Mouse (Mus musculus): ENCODE measurements around the gene Sptbn1. TPM values are rescaled to one million over a fixed set of nuclear protein-coding genes. Genes with fewer than 3 reads are reported as not detected.

Sptbn1 gene
- polyA plus RNA-seq, 1 experiment from 2014 or later, result 122 TPM

DNA sequence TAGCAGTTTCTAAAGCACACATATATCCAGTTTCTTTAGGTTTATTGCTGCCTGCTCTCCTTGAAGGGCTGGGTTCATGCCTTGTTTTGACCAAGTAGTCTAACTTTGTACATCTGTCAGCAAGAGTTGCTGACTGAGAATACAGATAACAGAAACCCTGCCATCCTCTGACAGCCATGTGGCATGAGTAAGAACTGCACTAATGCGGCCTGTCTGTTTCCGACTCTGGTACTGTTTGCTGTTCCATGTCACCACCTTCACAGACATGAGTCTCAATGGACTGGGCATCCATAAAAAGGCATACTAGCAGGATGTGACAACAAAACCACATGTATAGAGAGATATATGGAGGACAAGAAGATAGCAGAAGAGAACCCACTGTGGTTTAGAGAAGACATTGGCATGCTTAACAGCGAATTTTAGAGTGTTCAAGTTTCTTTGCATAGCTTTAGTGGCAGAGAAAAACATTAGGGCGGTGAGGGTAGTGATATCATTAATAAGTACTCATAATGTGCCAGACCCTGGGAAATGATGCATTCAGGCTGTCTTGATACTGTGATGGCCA lies 18.4 kb downstream of the Sptbn1 start:
- Histone ChIP-seq H3K4me1 (no peaks in the 10 kb centered on the region), H3K27ac (no peak overlapping the region), H3K9me3 (no peaks in the 10 kb centered on the region), H3K9ac (no peak overlapping the region), H3K27me3 (replicated peaks) (no peaks in the 10 kb centered on the region), H3K4me3 (no peak overlapping the region), H3K4me2 (replicated peaks) (no peak overlapping the region), H3K36me3 (no peaks in the 10 kb centered on the region)
- 89% methylated on average over 4 of the region's 4 CpGs for WGBS
- no peak for ATAC-seq (ENCODE audit: low FRiP score, low read depth)

DNA sequence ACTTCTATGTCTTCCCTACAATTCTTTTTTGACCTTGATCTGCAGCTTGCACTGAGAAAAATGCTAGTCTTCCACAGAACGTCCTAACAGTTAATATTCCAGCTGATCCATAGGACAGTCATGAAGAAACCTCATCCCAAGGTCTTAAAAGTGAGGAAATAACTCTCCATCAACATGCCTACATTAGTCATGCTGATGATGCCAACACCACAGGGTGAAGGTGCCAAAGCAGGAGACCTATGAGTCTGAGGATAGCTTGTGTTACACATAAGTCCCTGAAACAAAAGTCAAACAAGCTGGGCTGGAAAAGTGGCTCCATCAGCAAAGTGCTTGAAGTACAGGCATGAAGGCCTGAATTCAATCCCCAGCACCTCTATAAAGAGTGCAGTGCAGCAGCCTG lies 20.9 kb downstream of the Sptbn1 start:
- no peaks in the 10 kb centered on the region for H3K4me1 ChIP-seq
- no peak overlapping the region for H3K9ac ChIP-seq
- no peak overlapping the region for H3K4me3 ChIP-seq
- ATAC-seq (ENCODE audit: low FRiP score, low read depth), result no peak
- H3K4me2 ChIP-seq (replicated peaks), result no peak overlapping the region
- no peaks in the 10 kb centered on the region for H3K9me3 ChIP-seq
- WGBS, result 80% methylated on average over 1 of the region's 1 CpGs
- no peaks in the 10 kb centered on the region for H3K36me3 ChIP-seq
- H3K27me3 ChIP-seq (replicated peaks), result no peaks in the 10 kb centered on the region
- no peak overlapping the region for H3K27ac ChIP-seq

DNA sequence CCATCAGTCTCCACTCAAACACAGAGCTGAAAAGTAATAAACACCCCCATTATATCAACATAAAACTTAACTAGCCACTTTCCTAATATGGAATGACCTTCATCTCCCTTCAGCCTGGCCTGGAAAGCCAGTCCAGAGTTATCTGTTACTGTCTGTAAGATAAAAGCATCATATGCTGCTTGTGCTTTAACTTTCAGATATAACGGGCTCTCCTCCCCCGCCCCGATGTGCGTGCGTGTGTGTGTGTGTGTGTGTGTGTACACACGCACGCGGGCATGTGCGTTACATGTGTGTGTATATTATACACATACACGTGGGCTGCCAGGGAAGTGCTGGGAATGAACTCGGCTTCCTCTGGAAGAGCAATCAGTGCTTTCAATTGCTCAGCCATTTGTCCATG lies 21.8 kb downstream of the Sptbn1 start:
- Histone ChIP-seq H3K4me3 (no peak overlapping the region), H3K36me3 (no peaks in the 10 kb centered on the region), H3K9ac (no peak overlapping the region), H3K27ac (no peak overlapping the region), H3K27me3 (replicated peaks) (no peaks in the 10 kb centered on the region), H3K4me2 (replicated peaks) (no peak overlapping the region), H3K4me1 (no peaks in the 10 kb centered on the region), H3K9me3 (no peaks in the 10 kb centered on the region)
- no peak for ATAC-seq (ENCODE audit: low FRiP score, low read depth)
- WGBS, result 86% methylated on average over 11 of the region's 11 CpGs

DNA sequence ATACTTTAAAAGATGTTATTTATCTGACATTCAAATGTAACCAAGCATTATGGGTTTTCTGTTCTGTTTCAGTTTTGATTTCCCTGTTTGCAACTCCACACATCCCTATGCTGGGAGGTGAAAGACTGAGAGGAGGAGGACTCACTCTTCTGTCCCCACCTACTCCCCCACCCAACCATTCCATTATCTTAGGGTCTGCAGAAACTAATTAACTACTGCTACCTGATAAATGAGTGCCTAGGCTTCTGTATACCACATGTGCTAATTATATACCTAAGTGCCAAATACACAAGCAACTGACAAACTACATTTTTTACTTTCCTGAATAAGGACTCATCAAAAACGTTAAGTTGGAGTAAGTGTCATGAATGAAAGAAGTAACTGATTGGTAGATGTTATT lies 23.8 kb downstream of the Sptbn1 start:
- no peaks in the 10 kb centered on the region for H3K36me3 ChIP-seq
- H3K27ac ChIP-seq, result no peak overlapping the region
- no peak overlapping the region for H3K4me2 ChIP-seq (replicated peaks)
- no peaks in the 10 kb centered on the region for H3K4me1 ChIP-seq
- H3K9ac ChIP-seq, result no peak overlapping the region
- no peak for ATAC-seq (ENCODE audit: low FRiP score, low read depth)
- H3K27me3 ChIP-seq (replicated peaks), result no peaks in the 10 kb centered on the region
- no peak overlapping the region for H3K4me3 ChIP-seq
- WGBS, result 77% methylated on average over 1 of the region's 1 CpGs
- H3K9me3 ChIP-seq, result no peaks in the 10 kb centered on the region

DNA sequence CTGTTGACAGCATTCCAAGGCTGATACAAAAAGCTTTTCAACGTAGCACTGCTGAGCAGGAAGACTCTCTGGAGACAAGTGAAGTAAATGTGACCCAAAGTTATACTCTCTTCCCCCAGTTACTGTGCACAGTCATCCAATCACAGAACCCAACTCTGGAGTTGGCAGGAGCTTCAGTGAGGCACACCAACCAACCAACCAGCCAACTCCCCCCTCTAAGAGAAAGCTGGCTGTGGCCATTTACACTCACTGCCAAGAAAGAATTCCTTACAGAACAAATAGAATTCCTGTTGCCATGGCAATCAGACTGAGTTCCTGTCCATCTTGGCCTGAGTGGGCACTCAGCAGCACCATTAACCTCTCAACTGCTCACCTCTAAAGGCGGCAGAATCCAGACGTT lies 24.4 kb downstream of the Sptbn1 start:
- Histone ChIP-seq H3K27me3 (replicated peaks) (no peaks in the 10 kb centered on the region), H3K4me1 (no peaks in the 10 kb centered on the region), H3K27ac (no peak overlapping the region), H3K9me3 (no peaks in the 10 kb centered on the region), H3K9ac (no peak overlapping the region), H3K36me3 (no peaks in the 10 kb centered on the region), H3K4me2 (replicated peaks) (no peak overlapping the region), H3K4me3 (no peak overlapping the region)
- no peak for ATAC-seq (ENCODE audit: low FRiP score, low read depth)
- WGBS, result 63% methylated on average over 3 of the region's 3 CpGs

DNA sequence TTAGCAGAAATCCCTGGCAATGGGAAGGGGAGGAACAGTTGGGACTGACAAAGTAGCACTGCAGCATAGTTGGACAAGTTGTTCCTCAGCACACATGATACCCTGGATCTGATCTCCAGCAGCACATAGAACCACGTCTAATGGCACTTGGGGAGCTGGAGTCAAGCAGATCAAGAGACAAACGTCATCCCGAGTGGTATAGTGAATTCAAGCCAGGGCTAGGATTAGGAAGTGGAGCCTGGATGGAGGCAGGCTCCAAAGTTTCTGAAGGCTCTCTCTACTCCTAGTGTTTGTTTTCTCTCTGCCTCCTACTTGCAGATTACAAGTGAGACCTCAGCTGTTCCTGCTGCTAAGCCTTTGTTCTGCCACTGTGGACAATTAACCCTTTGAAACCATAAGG lies 27.1 kb downstream of the Sptbn1 start:
- no peak overlapping the region for H3K4me3 ChIP-seq
- no peak overlapping the region for H3K9ac ChIP-seq
- H3K4me1 ChIP-seq, result no peaks in the 10 kb centered on the region
- no peak overlapping the region for H3K4me2 ChIP-seq (replicated peaks)
- H3K9me3 ChIP-seq, result no peaks in the 10 kb centered on the region
- ATAC-seq (ENCODE audit: low FRiP score, low read depth), result no peak
- no peak overlapping the region for H3K27ac ChIP-seq
- 70% methylated on average over 3 of the region's 3 CpGs for WGBS
- peaks cover 1% of the 10 kb centered on the region; the same call in 1 of the 2 replicates for H3K36me3 ChIP-seq
- no peaks in the 10 kb centered on the region for H3K27me3 ChIP-seq (replicated peaks)

DNA sequence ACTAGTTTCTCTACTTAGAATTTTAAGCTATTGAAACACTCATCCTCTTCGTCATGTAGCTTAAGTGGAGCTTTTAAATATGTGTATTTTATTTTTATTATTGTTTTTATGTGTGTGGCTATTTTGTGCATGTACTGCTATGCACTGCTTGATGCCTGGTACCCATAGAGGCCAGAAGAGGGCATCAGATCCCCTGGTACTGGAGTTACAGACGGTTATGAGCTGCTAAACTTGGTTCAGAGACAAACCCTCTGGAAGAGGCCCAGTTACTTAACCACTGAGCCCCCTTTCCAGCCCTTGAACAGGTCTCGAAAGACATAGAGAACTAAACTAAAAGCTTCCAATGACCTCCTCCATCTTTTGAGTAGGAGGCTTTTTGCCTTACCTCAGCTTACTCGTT lies 30.0 kb downstream of the Sptbn1 start:
- Histone ChIP-seq H3K4me1 (no peaks in the 10 kb centered on the region), H3K9me3 (no peaks in the 10 kb centered on the region), H3K4me3 (no peak overlapping the region), H3K9ac (no peak overlapping the region), H3K27me3 (replicated peaks) (no peaks in the 10 kb centered on the region), H3K27ac (no peak overlapping the region), H3K4me2 (replicated peaks) (no peak overlapping the region), H3K36me3 (peaks cover 8% of the 10 kb centered on the region; the same call in 1 of the 2 replicates)
- 0 out of 2 replicates have a peak, but pooled peaks have one; percentile 41 for ATAC-seq (ENCODE audit: low FRiP score, low read depth)
- 59% methylated on average over 4 of the region's 4 CpGs for WGBS

DNA sequence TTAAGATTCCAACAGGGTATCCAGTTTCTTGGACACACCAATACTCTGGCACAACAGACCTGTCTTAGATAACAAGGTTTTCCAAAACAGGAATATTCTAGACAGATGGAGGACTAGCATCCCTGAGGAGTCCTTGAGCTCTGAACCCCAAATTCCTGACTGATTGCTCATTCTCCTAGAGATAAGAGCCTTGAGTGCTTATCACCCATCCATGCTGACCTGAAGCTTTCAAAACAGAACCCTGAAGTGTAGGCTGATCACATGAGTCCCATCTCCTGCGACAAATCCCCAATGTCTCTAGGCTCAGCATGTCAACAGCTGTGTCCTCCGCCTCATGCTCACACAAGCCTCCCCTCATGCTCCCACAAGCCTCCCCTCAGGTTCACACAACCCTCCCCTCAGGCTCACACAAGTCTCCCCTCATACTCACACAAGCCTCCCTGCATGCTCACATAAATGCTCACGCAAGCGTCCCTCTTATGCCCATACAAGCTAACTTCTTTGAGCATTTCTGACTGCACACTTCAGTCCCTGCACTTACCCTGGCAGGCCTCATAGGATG lies 31.2 kb downstream of the Sptbn1 start:
- H3K9me3 ChIP-seq, result no peaks in the 10 kb centered on the region
- peaks cover 8% of the 10 kb centered on the region; the same call in 1 of the 2 replicates for H3K36me3 ChIP-seq
- H3K27me3 ChIP-seq (replicated peaks), result no peaks in the 10 kb centered on the region
- H3K4me2 ChIP-seq (replicated peaks), result no peak overlapping the region
- H3K4me3 ChIP-seq, result no peak overlapping the region
- H3K27ac ChIP-seq, result no peak overlapping the region
- no peak for ATAC-seq (ENCODE audit: low FRiP score, low read depth)
- WGBS, result 88% methylated on average over 4 of the region's 4 CpGs
- no peak overlapping the region for H3K9ac ChIP-seq
- H3K4me1 ChIP-seq, result no peaks in the 10 kb centered on the region

DNA sequence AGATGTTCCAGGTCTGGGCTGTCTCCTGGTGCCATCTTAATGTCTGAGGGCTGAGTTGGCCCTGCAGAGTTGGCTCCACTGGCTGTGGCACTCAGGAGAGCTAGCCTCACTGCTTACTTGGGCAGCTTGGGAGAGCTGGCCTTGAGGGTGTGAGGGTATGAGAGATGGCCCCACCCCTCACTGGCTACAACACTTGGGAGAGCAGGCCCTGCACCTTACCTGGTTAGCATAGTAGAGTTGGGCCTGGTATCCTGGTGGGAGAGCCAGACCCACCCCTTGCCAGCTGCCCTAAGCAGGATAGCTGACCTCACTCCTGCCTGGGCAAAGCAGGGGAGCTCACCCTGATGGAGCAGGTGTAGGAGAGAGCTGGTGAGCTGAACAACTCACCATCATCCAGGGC lies 32.3 kb downstream of the Sptbn1 start:
- Histone ChIP-seq H3K9me3 (no peaks in the 10 kb centered on the region), H3K27ac (no peak overlapping the region), H3K4me3 (no peak overlapping the region), H3K4me2 (replicated peaks) (no peak overlapping the region), H3K36me3 (peaks cover 8% of the 10 kb centered on the region; the same call in 1 of the 2 replicates), H3K27me3 (replicated peaks) (no peaks in the 10 kb centered on the region), H3K4me1 (peaks cover 2% of the 10 kb centered on the region; the same call in 1 of the 2 replicates), H3K9ac (no peak overlapping the region)
- no peak for ATAC-seq (ENCODE audit: low FRiP score, low read depth)

DNA sequence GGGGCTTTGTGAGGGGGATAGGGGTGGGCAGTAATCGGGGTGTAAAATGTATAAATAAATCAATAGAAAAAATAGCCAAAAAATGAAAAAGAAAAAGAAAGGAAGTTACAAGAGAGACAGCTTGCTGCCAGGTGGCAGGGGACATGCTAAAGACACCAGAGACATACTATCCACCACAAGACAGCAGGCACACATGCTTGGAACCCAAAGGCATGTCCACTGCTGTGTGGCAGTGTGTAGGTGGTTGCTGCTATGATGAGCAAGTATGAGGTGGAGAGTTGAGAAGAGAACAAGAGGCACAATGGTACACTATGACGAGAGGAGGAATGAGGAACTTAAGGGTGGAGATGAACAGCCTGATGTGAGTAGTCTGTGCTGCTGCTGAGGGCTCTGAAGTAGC lies 32.8 kb downstream of the Sptbn1 start:
- 93% methylated on average over 2 of the region's 2 CpGs for WGBS
- Histone ChIP-seq H3K9ac (no peak overlapping the region), H3K9me3 (no peaks in the 10 kb centered on the region), H3K27me3 (replicated peaks) (no peaks in the 10 kb centered on the region), H3K4me1 (peaks cover 3% of the 10 kb centered on the region; the same call in 1 of the 2 replicates), H3K27ac (no peak overlapping the region), H3K36me3 (peaks cover 8% of the 10 kb centered on the region; the same call in 1 of the 2 replicates), H3K4me3 (no peak overlapping the region), H3K4me2 (replicated peaks) (no peak overlapping the region)
- no peak for ATAC-seq (ENCODE audit: low FRiP score, low read depth)

DNA sequence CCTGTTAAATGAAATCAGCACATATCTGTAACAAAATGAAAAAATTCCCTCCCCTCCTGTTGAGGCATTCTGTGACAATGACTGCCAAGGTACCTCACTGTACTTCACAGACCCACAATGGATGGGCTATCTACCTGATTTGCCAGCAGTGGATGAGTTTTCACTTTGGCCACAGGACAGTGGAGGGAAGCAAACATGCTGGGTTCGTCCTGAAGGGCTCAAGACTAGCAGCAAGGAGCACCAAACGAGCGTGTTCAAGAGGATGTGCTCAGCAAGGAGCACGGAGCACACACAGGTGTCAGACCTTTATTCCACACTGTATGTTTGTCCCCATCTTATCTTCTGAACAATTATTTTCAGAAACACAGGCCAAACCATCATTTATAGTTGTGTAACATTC lies 34.0 kb downstream of the Sptbn1 start:
- H3K27me3 ChIP-seq (replicated peaks), result no peaks in the 10 kb centered on the region
- H3K9ac ChIP-seq, result no peak overlapping the region
- peaks cover 3% of the 10 kb centered on the region; the same call in 1 of the 2 replicates for H3K4me1 ChIP-seq
- peaks cover 8% of the 10 kb centered on the region; the same call in 1 of the 2 replicates for H3K36me3 ChIP-seq
- no peaks in the 10 kb centered on the region for H3K9me3 ChIP-seq
- no peak overlapping the region for H3K27ac ChIP-seq
- no peak for ATAC-seq (ENCODE audit: low FRiP score, low read depth)
- H3K4me2 ChIP-seq (replicated peaks), result no peak overlapping the region
- H3K4me3 ChIP-seq, result no peak overlapping the region
- 89% methylated on average over 4 of the region's 4 CpGs for WGBS

DNA sequence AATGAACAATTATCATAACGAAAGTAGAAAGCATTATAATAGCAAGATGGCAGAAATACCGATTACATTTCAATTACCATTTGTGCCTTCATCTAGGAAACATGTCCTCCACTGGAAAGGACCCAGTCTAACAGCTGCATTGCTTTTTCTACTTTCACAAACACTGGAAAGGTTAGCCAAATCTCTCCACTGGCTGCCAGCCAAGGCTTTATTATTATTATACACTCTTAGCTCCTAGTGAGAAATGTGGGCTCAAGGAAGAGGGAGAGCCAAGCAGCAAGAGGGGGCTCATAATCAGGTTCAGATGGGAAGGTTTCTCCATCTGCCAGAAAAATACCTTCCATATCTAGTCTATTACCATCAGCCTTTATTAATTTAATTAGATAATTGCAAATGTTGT lies 35.9 kb downstream of the Sptbn1 start:
- Histone ChIP-seq H3K9ac (no peak overlapping the region), H3K4me3 (no peak overlapping the region), H3K27ac (no peak overlapping the region), H3K36me3 (peaks cover 8% of the 10 kb centered on the region; the same call in 1 of the 2 replicates), H3K27me3 (replicated peaks) (no peaks in the 10 kb centered on the region), H3K9me3 (no peaks in the 10 kb centered on the region), H3K4me2 (replicated peaks) (no peak overlapping the region), H3K4me1 (peaks cover 3% of the 10 kb centered on the region; the same call in 1 of the 2 replicates)
- no peak for ATAC-seq (ENCODE audit: low FRiP score, low read depth)
- WGBS, result 87% methylated on average over 2 of the region's 2 CpGs

DNA sequence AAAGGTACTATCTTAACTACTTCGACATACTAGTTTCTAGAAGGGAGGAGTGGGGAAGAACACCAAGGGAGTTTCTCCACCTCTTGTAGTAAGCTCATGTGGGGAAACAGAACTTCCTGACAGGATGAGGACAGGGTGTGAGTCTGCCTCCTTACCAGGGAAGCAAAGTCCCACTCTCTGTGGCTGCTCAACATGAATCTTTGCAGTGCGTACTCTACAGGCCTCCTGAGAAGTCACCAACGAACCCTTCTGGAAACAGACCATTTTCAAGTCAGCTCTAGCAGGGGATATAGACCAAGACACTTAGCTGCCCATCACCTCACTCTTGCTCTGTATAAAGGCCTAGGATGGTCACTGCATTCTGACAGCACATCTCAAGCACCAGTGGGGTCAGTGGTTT lies 36.6 kb downstream of the Sptbn1 start:
- Histone ChIP-seq H3K36me3 (peaks cover 8% of the 10 kb centered on the region; the same call in 1 of the 2 replicates), H3K27ac (no peak overlapping the region), H3K9ac (no peak overlapping the region), H3K4me1 (peaks cover 3% of the 10 kb centered on the region; the same call in 1 of the 2 replicates), H3K9me3 (no peaks in the 10 kb centered on the region), H3K4me2 (replicated peaks) (no peak overlapping the region), H3K27me3 (replicated peaks) (no peaks in the 10 kb centered on the region), H3K4me3 (no peak overlapping the region)
- 87% methylated on average over 3 of the region's 3 CpGs for WGBS
- ATAC-seq (ENCODE audit: low FRiP score, low read depth), result no peak

All from neural tube, embryonic 12.5 days (tissue).